ENCODE assay signal across 8 mouse cellular contexts in genomic region chr13:108214485-108215107, GRCm38 (mm10). TPM values are rescaled to one million over a fixed set of nuclear protein-coding genes. Genes with fewer than 3 reads are reported as not detected.
DNase-seq lines count a peak whose midpoint lies in the region; ATAC-seq and TF ChIP-seq lines count a peak whose summit lies in the region.

No protein-coding gene starts in this region.

- TF ChIP-seq CTCF in thymus, adult 2 months (IDR thresholded peaks at IDR 0.05; ENCODE audit: borderline replicate concordance, control insufficient read depth, extremely low read depth, insufficient read depth, low read length, poor library complexity): no peak; the same call in 1 of the 2 replicates
- no peak for TF ChIP-seq CTCF in liver, postnatal 0 days (IDR thresholded peaks at IDR 0.05; ENCODE audit: low read depth)

- H3K27ac ChIP-seq in thymus, adult 2 months (ENCODE audit: control insufficient read depth, insufficient read depth, low read length): no peak overlapping the region
- peak overlapping the region; percentile 63; the same call in 1 of the 2 replicates for H3K27ac ChIP-seq in intestine, embryonic 16.5 days (ENCODE audit: low read length)
- H3K27ac ChIP-seq in liver, postnatal 0 days (ENCODE audit: low read depth): no peak overlapping the region
- H3K27ac ChIP-seq in neural tube, embryonic 11.5 days (ENCODE audit: low read depth, low read length): no peak overlapping the region

- DNase-seq in thymus, adult 2 months: no peak
- DNase-seq in thymus, postnatal 36 days: no peak
- peak; percentile 41 for DNase-seq in cerebellum, adult 8-10 months
- DNase-seq in liver, postnatal 0 days: no peak
- DNase-seq in neural tube, embryonic 11.5 days (ENCODE audit: low spot score): peak; percentile 43
- no peak for DNase-seq in thymus, postnatal 4 days

- no peak for TF ChIP-seq POLR2A in thymus, adult 2 months (IDR thresholded peaks at IDR 0.05; ENCODE audit: control insufficient read depth, extremely low read depth, insufficient read depth, low read length, poor library complexity)

- peak; percentile 58 for ATAC-seq in frontal cortex, adult (ENCODE audit: low TSS enrichment)
- ATAC-seq in intestine, embryonic 16.5 days: peak; percentile 80
- peak; percentile 74 for ATAC-seq in liver, postnatal 0 days
- ATAC-seq in neural tube, embryonic 11.5 days (ENCODE audit: insufficient read depth, low FRiP score, low TSS enrichment): peak; percentile 31; the same call in 1 of the 2 replicates

- H3K9me3 ChIP-seq in intestine, embryonic 16.5 days (ENCODE audit: control insufficient read depth, low read length): no peaks in the 10 kb centered on the region
- H3K9me3 ChIP-seq in liver, postnatal 0 days (ENCODE audit: low read length): no peaks in the 10 kb centered on the region
- no peaks in the 10 kb centered on the region for H3K9me3 ChIP-seq in neural tube, embryonic 11.5 days (ENCODE audit: control insufficient read depth, low read length)

- peaks cover 11% of the 10 kb centered on the region for H3K4me1 ChIP-seq in thymus, adult 2 months (replicated peaks; ENCODE audit: control insufficient read depth, insufficient read depth, low read length)
- 0 out of 2 replicates have a peak, but pooled peaks cover 4% of the 10 kb centered on the region for H3K4me1 ChIP-seq in intestine, embryonic 16.5 days (ENCODE audit: control insufficient read depth, insufficient read depth, low read length)
- H3K4me1 ChIP-seq in liver, postnatal 0 days (ENCODE audit: insufficient read depth): peaks cover 15% of the 10 kb centered on the region
- H3K4me1 ChIP-seq in neural tube, embryonic 11.5 days (ENCODE audit: control insufficient read depth, insufficient read depth, low read length): no peaks in the 10 kb centered on the region

- peak overlapping the region; percentile 96 for H3K4me2 ChIP-seq in intestine, embryonic 16.5 days (ENCODE audit: low read depth, low read length)
- H3K4me2 ChIP-seq in liver, postnatal 0 days (ENCODE audit: low read depth, low read length): peak overlapping the region; percentile 92
- H3K4me2 ChIP-seq in neural tube, embryonic 11.5 days (ENCODE audit: low read depth): peak overlapping the region; percentile 100

- peak overlapping the region; percentile 84 for H3K9ac ChIP-seq in intestine, embryonic 16.5 days (ENCODE audit: low read depth, low read length)
- peak overlapping the region; percentile 69 for H3K9ac ChIP-seq in liver, postnatal 0 days (replicated peaks)
- H3K9ac ChIP-seq in neural tube, embryonic 11.5 days (ENCODE audit: low read length): peak overlapping the region; percentile 64

- WGBS in thymus, adult 2 months: under 1% methylated on average over 49 of the region's 50 CpGs
- WGBS in intestine, embryonic 16.5 days: under 1% methylated on average over 50 of the region's 50 CpGs
- whole genome bisulfite sequencing in liver, postnatal 0 days (ENCODE audit: insufficient replicate concordance): under 1% methylated on average over 31 of the region's 50 CpGs
- WGBS in neural tube, embryonic 11.5 days: under 1% methylated on average over 37 of the region's 50 CpGs

- TF ChIP-seq EP300 in liver, postnatal 0 days (IDR thresholded peaks at IDR 0.05; ENCODE audit: low read depth): no peak

- H3K27me3 ChIP-seq in thymus, adult 2 months (ENCODE audit: control insufficient read depth, insufficient read depth, low read length): peaks cover 6% of the 10 kb centered on the region
- 0 out of 2 replicates have a peak, but pooled peaks cover 3% of the 10 kb centered on the region for H3K27me3 ChIP-seq in intestine, embryonic 16.5 days (replicated peaks; ENCODE audit: control insufficient read depth, insufficient read depth, low read length)
- peaks cover 10% of the 10 kb centered on the region for H3K27me3 ChIP-seq in liver, postnatal 0 days (ENCODE audit: insufficient read depth, low read length)
- H3K27me3 ChIP-seq in neural tube, embryonic 11.5 days (ENCODE audit: control insufficient read depth, insufficient read depth, low read length): peaks cover 30% of the 10 kb centered on the region

- H3K4me3 ChIP-seq in thymus, adult 2 months (ENCODE audit: control insufficient read depth, insufficient read depth, low read length): peak overlapping the region; percentile 57
- H3K4me3 ChIP-seq in intestine, embryonic 16.5 days (ENCODE audit: low read length): peak overlapping the region; percentile 84
- peak overlapping the region; percentile 78 for H3K4me3 ChIP-seq in liver, postnatal 0 days (ENCODE audit: low read depth, low read length)
- peak overlapping the region; percentile 72 for H3K4me3 ChIP-seq in neural tube, embryonic 11.5 days (ENCODE audit: low read depth, low read length)

- H3K36me3 ChIP-seq in thymus, adult 2 months (ENCODE audit: control insufficient read depth, insufficient read depth, low read length): no peaks in the 10 kb centered on the region
- H3K36me3 ChIP-seq in intestine, embryonic 16.5 days (ENCODE audit: control insufficient read depth, insufficient read depth, low read length): no peaks in the 10 kb centered on the region
- H3K36me3 ChIP-seq in liver, postnatal 0 days (replicated peaks; ENCODE audit: insufficient read depth, low read length): no peaks in the 10 kb centered on the region
- H3K36me3 ChIP-seq in neural tube, embryonic 11.5 days (ENCODE audit: control insufficient read depth, insufficient read depth, low read length): no peaks in the 10 kb centered on the region

RNA-seq across cellular contexts. Expression of gene Elovl7, which starts 0.4 kb away (rescaled TPM):
- polyA plus RNA-seq in thymus, adult 2 months (2012; rRNA removed): 0.87 and 1.2 TPM in 2 replicates
- 17.9 and 22.0 TPM in 2 replicates for polyA plus RNA-seq in intestine, embryonic 16.5 days (2015; fragmentation: Nextera tagmentation; extraction: Ambion mirVana)
- polyA plus RNA-seq in liver, postnatal 0 days (2015; fragmentation: Nextera tagmentation; extraction: Ambion mirVana): 3.6 and 3.7 TPM in 2 replicates
- 0.81 and 1.2 TPM in 2 replicates for polyA plus RNA-seq in neural tube, embryonic 11.5 days (2014; fragmentation: Nextera tagmentation; extraction: Ambion mirVana)

RNA-seq across cellular contexts. Expression of gene Ercc8, which starts 56.1 kb away (rescaled TPM):
- 15.3 and 17.4 TPM in 2 replicates for polyA plus RNA-seq in thymus, adult 2 months (2012; rRNA removed)
- 13.7 and 13.9 TPM in 2 replicates for polyA plus RNA-seq in intestine, embryonic 16.5 days (2015; fragmentation: Nextera tagmentation; extraction: Ambion mirVana)
- polyA plus RNA-seq in liver, postnatal 0 days (2015; fragmentation: Nextera tagmentation; extraction: Ambion mirVana): 3.9 and 4.9 TPM in 2 replicates
- 25.1 and 26.5 TPM in 2 replicates for polyA plus RNA-seq in neural tube, embryonic 11.5 days (2014; fragmentation: Nextera tagmentation; extraction: Ambion mirVana)

RNA-seq across cellular contexts. Expression of gene Ndufaf2, which starts 56.2 kb away (rescaled TPM):
- polyA plus RNA-seq in thymus, adult 2 months (2012; rRNA removed): 4.1 and 5.0 TPM in 2 replicates
- polyA plus RNA-seq in intestine, embryonic 16.5 days (2015; fragmentation: Nextera tagmentation; extraction: Ambion mirVana): 51.4 and 55.7 TPM in 2 replicates
- 39.5 and 40.5 TPM in 2 replicates for polyA plus RNA-seq in liver, postnatal 0 days (2015; fragmentation: Nextera tagmentation; extraction: Ambion mirVana)
- polyA plus RNA-seq in neural tube, embryonic 11.5 days (2014; fragmentation: Nextera tagmentation; extraction: Ambion mirVana): 80.8 and 84.4 TPM in 2 replicates

Comparison
In these comparisons a context has a peak if more than half of its experiments do, and no peak if none do; other contexts are left out.
1. DNase-seq: peak in cerebellum, adult 8-10 months (single experiment) and neural tube, embryonic 11.5 days (single experiment); none in thymus, adult 2 months (single experiment), thymus, postnatal 36 days (0 of 2), liver, postnatal 0 days (single experiment) and thymus, postnatal 4 days (single experiment).
2. Peak in every context shown above with its lines, with median percentiles within 50 percentile points of each other: H3K4me3 ChIP-seq, ATAC-seq, H3K4me2 ChIP-seq and H3K9ac ChIP-seq.